Mouse (Mus musculus): ENCODE data around the gene Taok3. TPM values are rescaled to one million over a fixed set of nuclear protein-coding genes. Genes with fewer than 3 reads are reported as not detected.
A peak's percentile ranks its signal among the peaks of the same experiment; 100 is the strongest.

Gene Taok3
- polyA plus RNA-seq, 1 experiment from 2014 or later: 16.4 TPM

GRCm38 (mm10) chr5:117264701-117265100 is 144.8 kb downstream of the Taok3 start:
- Histone ChIP-seq H3K4me1 (replicated peaks) (peaks cover 13% of the 10 kb centered on the region; the same call in 1 of the 2 replicates), H3K9me3 (peaks cover 6% of the 10 kb centered on the region), H3K27me3 (ENCODE audit: insufficient read depth, poor library complexity, severe bottlenecking) (no peaks in the 10 kb centered on the region), H3K36me3 (peaks cover 30% of the 10 kb centered on the region), H3K4me3 (no peak overlapping the region), H3K27ac (no peak overlapping the region)
- no peak for DNase-seq (ENCODE audit: low spot score)
- 40% methylated on average over 5 of the region's 5 CpGs for WGBS

- no peak overlapping the region for H3K27ac ChIP-seq
- H3K27me3 ChIP-seq (ENCODE audit: insufficient read depth, poor library complexity, severe bottlenecking): no peaks in the 10 kb centered on the region
- WGBS: 83% methylated on average over 14 of the region's 14 CpGs
- peaks cover 6% of the 10 kb centered on the region for H3K9me3 ChIP-seq
- peaks cover 13% of the 10 kb centered on the region; the same call in 1 of the 2 replicates for H3K4me1 ChIP-seq (replicated peaks)
- H3K4me3 ChIP-seq: no peak overlapping the region
- DNase-seq (ENCODE audit: low spot score): no peak
- peaks cover 22% of the 10 kb centered on the region for H3K36me3 ChIP-seq
Measured at GRCm38 (mm10) chr5:117267913-117268312, 148.0 kb downstream of the Taok3 start.

GRCm38 (mm10) chr5:117268749-117269148 is 148.8 kb downstream of the Taok3 start:
- WGBS: 43% methylated on average over 5 of the region's 5 CpGs
- DNase-seq (ENCODE audit: low spot score): no peak
- H3K4me3 ChIP-seq: no peak overlapping the region
- peaks cover 3% of the 10 kb centered on the region; the same call in 1 of the 2 replicates for H3K9me3 ChIP-seq
- no peaks in the 10 kb centered on the region for H3K27me3 ChIP-seq (ENCODE audit: insufficient read depth, poor library complexity, severe bottlenecking)
- peaks cover 14% of the 10 kb centered on the region for H3K36me3 ChIP-seq
- peaks cover 13% of the 10 kb centered on the region; the same call in 1 of the 2 replicates for H3K4me1 ChIP-seq (replicated peaks)
- peak overlapping the region; percentile 12; the same call in 1 of the 2 replicates for H3K27ac ChIP-seq

GRCm38 (mm10) chr5:117269395-117269794 is 149.5 kb downstream of the Taok3 start:
- no peak overlapping the region for H3K27ac ChIP-seq
- H3K36me3 ChIP-seq: peaks cover 9% of the 10 kb centered on the region; the same call in 1 of the 2 replicates
- no peaks in the 10 kb centered on the region for H3K27me3 ChIP-seq (ENCODE audit: insufficient read depth, poor library complexity, severe bottlenecking)
- no peaks in the 10 kb centered on the region for H3K9me3 ChIP-seq
- WGBS: 96% methylated on average over 12 of the region's 12 CpGs
- no peak for DNase-seq (ENCODE audit: low spot score)
- no peak overlapping the region for H3K4me3 ChIP-seq
- peaks cover 13% of the 10 kb centered on the region; the same call in 1 of the 2 replicates for H3K4me1 ChIP-seq (replicated peaks)

- Histone ChIP-seq H3K27ac (no peak overlapping the region), H3K36me3 (no peaks in the 10 kb centered on the region), H3K27me3 (ENCODE audit: insufficient read depth, poor library complexity, severe bottlenecking) (no peaks in the 10 kb centered on the region), H3K4me3 (no peak overlapping the region), H3K9me3 (no peaks in the 10 kb centered on the region), H3K4me1 (replicated peaks) (peaks cover 13% of the 10 kb centered on the region; the same call in 1 of the 2 replicates)
- WGBS: 92% methylated on average over 14 of the region's 14 CpGs
- DNase-seq (ENCODE audit: low spot score): no peak
Measured at GRCm38 (mm10) chr5:117271945-117272344, 152.0 kb downstream of the Taok3 start.

GRCm38 (mm10) chr5:117274817-117275216 is 154.9 kb downstream of the Taok3 start:
- 76% methylated on average over 5 of the region's 5 CpGs for WGBS
- H3K27ac ChIP-seq: no peak overlapping the region
- no peak for DNase-seq (ENCODE audit: low spot score)

GRCm38 (mm10) chr5:117277784-117278183 is 157.9 kb downstream of the Taok3 start:
- H3K4me1 ChIP-seq (replicated peaks): no peaks in the 10 kb centered on the region
- WGBS: 96% methylated on average over 6 of the region's 6 CpGs
- H3K27me3 ChIP-seq (ENCODE audit: insufficient read depth, poor library complexity, severe bottlenecking): no peaks in the 10 kb centered on the region
- peaks cover 50% of the 10 kb centered on the region for H3K36me3 ChIP-seq
- no peak for DNase-seq (ENCODE audit: low spot score)
- H3K9me3 ChIP-seq: no peaks in the 10 kb centered on the region
- no peak overlapping the region for H3K27ac ChIP-seq
- no peak overlapping the region for H3K4me3 ChIP-seq

More at GRCm38 (mm10) chr5:117274817-117275216, 154.9 kb downstream of the Taok3 start:
- H3K4me3 ChIP-seq: no peak overlapping the region
- H3K9me3 ChIP-seq: no peaks in the 10 kb centered on the region
- H3K27me3 ChIP-seq (ENCODE audit: insufficient read depth, poor library complexity, severe bottlenecking): no peaks in the 10 kb centered on the region
- peaks cover 22% of the 10 kb centered on the region for H3K36me3 ChIP-seq
- H3K4me1 ChIP-seq (replicated peaks): no peaks in the 10 kb centered on the region

GRCm38 (mm10) chr5:117278809-117279668 is 159.1 kb downstream of the Taok3 start:
- Histone ChIP-seq H3K27me3 (ENCODE audit: insufficient read depth, poor library complexity, severe bottlenecking) (no peaks in the 10 kb centered on the region), H3K36me3 (peaks cover 61% of the 10 kb centered on the region), H3K27ac (no peak overlapping the region), H3K4me3 (no peak overlapping the region), H3K9me3 (no peaks in the 10 kb centered on the region), H3K4me1 (replicated peaks) (no peaks in the 10 kb centered on the region)
- 93% methylated on average over 15 of the region's 15 CpGs for WGBS
- DNase-seq (ENCODE audit: low spot score): no peak

GRCm38 (mm10) chr5:117279669-117280050 is 159.7 kb downstream of the Taok3 start:
- Histone ChIP-seq H3K9me3 (no peaks in the 10 kb centered on the region), H3K27ac (no peak overlapping the region), H3K4me1 (replicated peaks) (peaks cover under 1% of the 10 kb centered on the region; the same call in 1 of the 2 replicates), H3K36me3 (peaks cover 67% of the 10 kb centered on the region), H3K27me3 (ENCODE audit: insufficient read depth, poor library complexity, severe bottlenecking) (no peaks in the 10 kb centered on the region), H3K4me3 (no peak overlapping the region)
- 87% methylated on average over 4 of the region's 4 CpGs for WGBS
- no peak for DNase-seq (ENCODE audit: low spot score)

GRCm38 (mm10) chr5:117281536-117281935 is 161.6 kb downstream of the Taok3 start:
- Histone ChIP-seq H3K27ac (no peak overlapping the region), H3K27me3 (ENCODE audit: insufficient read depth, poor library complexity, severe bottlenecking) (no peaks in the 10 kb centered on the region), H3K4me3 (no peak overlapping the region), H3K36me3 (peaks cover 81% of the 10 kb centered on the region), H3K9me3 (no peaks in the 10 kb centered on the region), H3K4me1 (replicated peaks) (peaks cover 19% of the 10 kb centered on the region)
- WGBS: 95% methylated on average over 10 of the region's 10 CpGs
- no peak for DNase-seq (ENCODE audit: low spot score)

- peaks cover 21% of the 10 kb centered on the region for H3K4me1 ChIP-seq (replicated peaks)
- H3K27ac ChIP-seq: no peak overlapping the region
- H3K9me3 ChIP-seq: no peaks in the 10 kb centered on the region
- no peak overlapping the region for H3K4me3 ChIP-seq
- no peak for DNase-seq (ENCODE audit: low spot score)
- no peaks in the 10 kb centered on the region for H3K27me3 ChIP-seq (ENCODE audit: insufficient read depth, poor library complexity, severe bottlenecking)
- H3K36me3 ChIP-seq: peaks cover 81% of the 10 kb centered on the region
- 87% methylated on average over 8 of the region's 8 CpGs for WGBS
Measured at GRCm38 (mm10) chr5:117282360-117282759, 162.4 kb downstream of the Taok3 start.

- H3K4me3 ChIP-seq: no peak overlapping the region
- peaks cover 30% of the 10 kb centered on the region for H3K4me1 ChIP-seq (replicated peaks)
- no peak overlapping the region for H3K27ac ChIP-seq
- peaks cover 11% of the 10 kb centered on the region for H3K27me3 ChIP-seq (ENCODE audit: insufficient read depth, poor library complexity, severe bottlenecking)
- no peaks in the 10 kb centered on the region for H3K9me3 ChIP-seq
- no peak for DNase-seq (ENCODE audit: low spot score)
- WGBS: 82% methylated on average over 9 of the region's 9 CpGs
- peaks cover 66% of the 10 kb centered on the region for H3K36me3 ChIP-seq
Measured at GRCm38 (mm10) chr5:117284029-117284428, 164.1 kb downstream of the Taok3 start.

GRCm38 (mm10) chr5:117284682-117285081 is 164.8 kb downstream of the Taok3 start:
- Histone ChIP-seq H3K4me3 (no peak overlapping the region), H3K36me3 (peaks cover 60% of the 10 kb centered on the region), H3K9me3 (no peaks in the 10 kb centered on the region), H3K4me1 (replicated peaks) (peaks cover 30% of the 10 kb centered on the region), H3K27me3 (ENCODE audit: insufficient read depth, poor library complexity, severe bottlenecking) (peaks cover 12% of the 10 kb centered on the region), H3K27ac (no peak overlapping the region)
- WGBS: 90% methylated on average over 7 of the region's 7 CpGs
- DNase-seq (ENCODE audit: low spot score): no peak

All from hindbrain, embryonic 10.5 days (tissue).